Mouse (Mus musculus): ENCODE measurements around the gene Pdcd5. TPM values are rescaled to one million over a fixed set of nuclear protein-coding genes. Genes with fewer than 3 reads are reported as not detected.

Gene Pdcd5
- total RNA-seq, 2 experiments from 2014 or later = 112 to 114 TPM

GRCm38 (mm10) chr7:35646317-35647081 lies 822 bp downstream of the Pdcd5 start:
- peak; percentile 8 to 22 for DNase-seq

GRCm38 (mm10) chr7:35640072-35640471 lies 7.2 kb downstream of the Pdcd5 start:
- DNase-seq = no peak

- no peak for DNase-seq
Observed at GRCm38 (mm10) chr7:35636874-35637273, 10.4 kb downstream of the Pdcd5 start.

- peak; percentile 6 to 55 for DNase-seq
Observed at GRCm38 (mm10) chr7:35636229-35636628, 11.1 kb downstream of the Pdcd5 start.

- DNase-seq = peak in 1 of 2 experiments; percentile 30
Observed at GRCm38 (mm10) chr7:35628496-35628895, 18.8 kb downstream of the Pdcd5 start.

- no peak for DNase-seq
Observed at GRCm38 (mm10) chr7:35627371-35627770, 19.9 kb downstream of the Pdcd5 start.

GRCm38 (mm10) chr7:35626038-35626437 lies 21.3 kb downstream of the Pdcd5 start:
- DNase-seq = no peak

- no peak for DNase-seq
Observed at GRCm38 (mm10) chr7:35622626-35623025, 24.7 kb downstream of the Pdcd5 start.

GRCm38 (mm10) chr7:35617513-35617912 lies 29.8 kb downstream of the Pdcd5 start:
- DNase-seq = no peak

GRCm38 (mm10) chr7:35609245-35609644 lies 38.1 kb downstream of the Pdcd5 start:
- DNase-seq = no peak

- DNase-seq = no peak
Observed at GRCm38 (mm10) chr7:35606816-35607215, 40.5 kb downstream of the Pdcd5 start.

- no peak for DNase-seq
Observed at GRCm38 (mm10) chr7:35602766-35603165, 44.6 kb downstream of the Pdcd5 start.

- no peak for DNase-seq
Observed at GRCm38 (mm10) chr7:35601106-35601505, 46.2 kb downstream of the Pdcd5 start.

- no peak for DNase-seq
Observed at GRCm38 (mm10) chr7:35600031-35600430, 47.3 kb downstream of the Pdcd5 start.

- DNase-seq = no peak
Observed at GRCm38 (mm10) chr7:35599492-35599891, 47.8 kb downstream of the Pdcd5 start.

GRCm38 (mm10) chr7:35594311-35594710 lies 53.0 kb downstream of the Pdcd5 start:
- no peak for DNase-seq

Other genes with a start within 250 kb of the Pdcd5 start
- gene Slc7a9, start 198.7 kb downstream of the Pdcd5 start, total RNA-seq (2021) = not detected
- under 1 TPM in 1 of 2 experiments, not detected in 1; 0.07 TPM for gene Tdrd12, start 109.8 kb downstream of the Pdcd5 start, total RNA-seq (2021)
- 10 to 100 TPM; 69.2 to 80.4 TPM for gene Nudt19, start 91.2 kb downstream of the Pdcd5 start, total RNA-seq (2021)
- under 1 TPM in 1 of 2 experiments, not detected in 1; 0.10 TPM for gene Rgs9bp, start 61.9 kb downstream of the Pdcd5 start, total RNA-seq (2021)
- 1 to 10 TPM; 9.7 to 9.9 TPM for gene Ankrd27, start 61.3 kb downstream of the Pdcd5 start, total RNA-seq (2021)
- gene Dpy19l3, start 106.9 kb upstream of the Pdcd5 start, total RNA-seq (2021) = 1 to 10 TPM; 3.8 to 6.7 TPM
- 10 to 100 TPM; 13.0 to 13.9 TPM for gene Zfp507, start 155.5 kb upstream of the Pdcd5 start, total RNA-seq (2021)